Mouse (Mus musculus) heart, embryonic 11.5 days (tissue): Measurements from ENCODE around the gene D16Ertd472e. TPM values are rescaled to one million over a fixed set of nuclear protein-coding genes. Genes with fewer than 3 reads are reported as not detected.
A peak's percentile ranks its signal among the peaks of the same experiment; 100 is the strongest.

ENCODE experiments used
- ATAC-seq: fragments of 200-750 bp; cut with Nextera tagmentation; replicated peaks from 2 replicates; pipeline ENCODE4 v1.8.0; 2017; ENCODE audit warnings: moderate library complexity; ENCODE audit not compliant: insufficient number of reproducible peaks, low FRiP score, low TSS enrichment
- H3K27ac ChIP-seq: fragments of 300-500 bp; sonication (generic); 2 replicates; pipeline ENCODE4 v1.5.1; 2014; ENCODE audit warnings: mild to moderate bottlenecking, low read depth, low read length
- H3K27me3 ChIP-seq: fragments of 300-500 bp; sonication (generic); 2 replicates; pipeline ENCODE4 v1.6.1; 2014; ENCODE audit warnings: mild to moderate bottlenecking, low read length, mixed read lengths; ENCODE audit not compliant: control insufficient read depth, insufficient read depth
- H3K36me3 ChIP-seq: fragments of 300-500 bp; sonication (generic); 2 replicates; pipeline ENCODE4 v1.6.1; 2014; ENCODE audit warnings: mild to moderate bottlenecking, low read length, moderate library complexity, mixed read lengths; ENCODE audit not compliant: control insufficient read depth, insufficient read depth
- H3K4me1 ChIP-seq: fragments of 300-500 bp; sonication (generic); 2 replicates; pipeline ENCODE4 v1.6.1; 2014; ENCODE audit warnings: low read length; ENCODE audit not compliant: control insufficient read depth, insufficient read depth
- H3K4me2 ChIP-seq: fragments of 300-500 bp; sonication (generic); 2 replicates; pipeline ENCODE4 v1.6.1; 2014; ENCODE audit warnings: mild to moderate bottlenecking, moderate library complexity
- H3K4me3 ChIP-seq: fragments of 300-500 bp; sonication (generic); 2 replicates; pipeline ENCODE4 v1.5.1; 2014; ENCODE audit warnings: low read depth, low read length
- H3K9ac ChIP-seq: fragments of 300-500 bp; sonication (generic); 2 replicates; pipeline ENCODE4 v1.6.1; 2014; ENCODE audit warnings: mild to moderate bottlenecking, low read depth, low read length, moderate library complexity
- H3K9me3 ChIP-seq: fragments of 300-500 bp; sonication (generic); replicated peaks from 2 replicates; pipeline ENCODE4 v1.6.1; 2016; ENCODE audit warnings: low read length; ENCODE audit not compliant: control insufficient read depth
- whole genome bisulfite sequencing: fragments of 180-500 bp; shearing (Covaris S2); extraction: QIAGEN DNeasy Blood & Tissue Kit; methylation state at CpG from one replicate; pipeline ENCODE4 v1.1.7; 2014; ENCODE audit not compliant: insufficient replicate concordance; 5-methylcytosine and 5-hydroxymethylcytosine counted together
- polyA plus RNA-seq: library from polyadenylated mRNA; unstranded; fragments of >200 nt; fragmentation: Nextera tagmentation; extraction: Ambion mirVana; gene quantifications from 2 replicates; pipeline ENCODE4 v1.2.1, GENCODE M21; 2014

Gene D16Ertd472e
- polyA plus RNA-seq, result 8.0 and 9.2 TPM in 2 replicates

DNA sequence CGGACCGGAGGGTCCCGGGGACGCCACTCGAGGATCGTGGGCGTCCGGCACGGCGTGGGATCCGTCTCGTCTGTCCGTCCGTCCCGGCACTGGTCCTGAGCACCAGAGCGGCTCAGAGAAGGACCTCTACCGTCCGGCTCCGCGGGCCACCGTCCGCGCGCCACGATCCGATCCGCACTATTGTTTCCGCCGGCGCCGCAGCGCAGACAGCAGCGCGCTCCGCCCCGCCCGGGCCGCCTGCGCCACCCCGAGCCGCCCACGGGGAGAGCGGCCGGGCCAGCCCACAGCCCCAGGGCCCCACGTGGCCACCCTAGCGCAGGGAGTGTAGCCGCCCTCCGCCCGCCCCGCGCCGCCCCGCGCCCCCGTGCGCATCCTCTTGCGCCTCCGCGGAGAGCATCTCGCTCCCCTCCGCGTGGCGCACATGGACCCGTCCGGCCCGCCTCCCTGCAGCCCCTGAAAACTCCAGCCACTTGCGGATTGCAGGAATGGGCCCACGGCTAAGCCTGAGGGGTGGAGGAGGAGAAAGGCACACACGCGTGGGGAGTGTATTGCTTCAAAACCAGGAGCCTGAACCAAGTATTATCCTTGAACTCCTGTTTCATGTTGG lies at the start of gene D16Ertd472e:
TSS of gene D16Ertd472e (minus strand) at position 231 of the 607 bp plus-strand sequence.
- peaks cover 7% of the 10 kb centered on the region; the same call in 1 of the 2 replicates for H3K4me1 ChIP-seq
- H3K36me3 ChIP-seq, result no peaks in the 10 kb centered on the region
- no peaks in the 10 kb centered on the region for H3K27me3 ChIP-seq
- H3K27ac ChIP-seq, result peak within 1 kb of the TSS; percentile 80
- peak; percentile 93 for ATAC-seq
- peak within 1 kb of the TSS; percentile 78 for H3K4me3 ChIP-seq
- under 1% methylated on average over 56 of the region's 70 CpGs for WGBS
- H3K4me2 ChIP-seq, result peak within 1 kb of the TSS; percentile 77
- peak within 1 kb of the TSS; percentile 84 for H3K9ac ChIP-seq
- H3K9me3 ChIP-seq, result no peaks in the 10 kb centered on the region

DNA sequence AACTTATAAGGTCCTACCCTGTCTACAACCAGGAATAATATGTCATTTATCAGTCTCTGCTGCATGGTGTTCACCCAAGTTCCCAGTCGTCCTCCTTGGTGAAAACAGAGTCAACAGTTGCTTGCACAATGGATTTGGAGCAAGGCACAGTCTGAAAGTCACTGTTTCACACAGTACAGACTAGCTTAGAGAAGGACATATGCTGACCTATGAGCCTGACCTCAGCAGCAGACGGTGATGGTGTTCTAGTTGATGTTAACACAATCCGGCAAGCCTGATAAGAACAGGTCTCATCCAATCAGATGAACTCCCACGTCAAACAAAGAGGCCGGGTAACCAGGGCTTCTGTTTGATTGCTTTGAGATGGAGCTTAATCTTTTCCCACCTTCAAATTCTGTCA lies 46.2 kb upstream of the D16Ertd472e start:
- Histone ChIP-seq H3K4me1 (no peaks in the 10 kb centered on the region), H3K9ac (no peak overlapping the region), H3K9me3 (no peaks in the 10 kb centered on the region), H3K4me2 (no peak overlapping the region), H3K36me3 (no peaks in the 10 kb centered on the region), H3K27me3 (no peaks in the 10 kb centered on the region), H3K27ac (no peak overlapping the region), H3K4me3 (no peak overlapping the region)
- 25% methylated on average over 5 of the region's 5 CpGs for WGBS
- ATAC-seq, result no peak

DNA sequence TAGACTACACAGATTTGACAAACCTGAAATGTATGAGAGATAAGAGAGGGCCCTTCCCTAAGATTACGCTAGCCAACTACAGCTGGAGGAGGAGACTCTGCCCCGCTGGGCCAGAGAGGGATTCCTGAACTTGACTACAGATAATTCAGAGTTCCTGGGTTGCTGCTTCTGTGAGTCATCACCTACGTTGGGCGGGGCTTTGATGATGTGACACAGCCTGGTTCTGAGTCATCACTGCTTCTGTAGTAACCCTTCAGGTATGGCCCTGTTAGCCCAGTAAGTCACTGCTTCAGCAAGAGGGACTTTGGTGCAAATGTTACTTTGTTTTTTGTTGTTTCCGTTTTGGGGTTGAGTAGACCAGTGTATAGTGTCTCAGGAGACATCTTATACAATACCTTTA lies 42.9 kb upstream of the D16Ertd472e start:
- Histone ChIP-seq H3K9ac (no peak overlapping the region), H3K27ac (no peak overlapping the region), H3K27me3 (no peaks in the 10 kb centered on the region), H3K4me1 (no peaks in the 10 kb centered on the region), H3K4me3 (no peak overlapping the region), H3K36me3 (no peaks in the 10 kb centered on the region), H3K4me2 (no peak overlapping the region), H3K9me3 (no peaks in the 10 kb centered on the region)
- WGBS, result 44% methylated on average over 5 of the region's 5 CpGs
- ATAC-seq, result no peak; the same call in 1 of the 2 replicates

DNA sequence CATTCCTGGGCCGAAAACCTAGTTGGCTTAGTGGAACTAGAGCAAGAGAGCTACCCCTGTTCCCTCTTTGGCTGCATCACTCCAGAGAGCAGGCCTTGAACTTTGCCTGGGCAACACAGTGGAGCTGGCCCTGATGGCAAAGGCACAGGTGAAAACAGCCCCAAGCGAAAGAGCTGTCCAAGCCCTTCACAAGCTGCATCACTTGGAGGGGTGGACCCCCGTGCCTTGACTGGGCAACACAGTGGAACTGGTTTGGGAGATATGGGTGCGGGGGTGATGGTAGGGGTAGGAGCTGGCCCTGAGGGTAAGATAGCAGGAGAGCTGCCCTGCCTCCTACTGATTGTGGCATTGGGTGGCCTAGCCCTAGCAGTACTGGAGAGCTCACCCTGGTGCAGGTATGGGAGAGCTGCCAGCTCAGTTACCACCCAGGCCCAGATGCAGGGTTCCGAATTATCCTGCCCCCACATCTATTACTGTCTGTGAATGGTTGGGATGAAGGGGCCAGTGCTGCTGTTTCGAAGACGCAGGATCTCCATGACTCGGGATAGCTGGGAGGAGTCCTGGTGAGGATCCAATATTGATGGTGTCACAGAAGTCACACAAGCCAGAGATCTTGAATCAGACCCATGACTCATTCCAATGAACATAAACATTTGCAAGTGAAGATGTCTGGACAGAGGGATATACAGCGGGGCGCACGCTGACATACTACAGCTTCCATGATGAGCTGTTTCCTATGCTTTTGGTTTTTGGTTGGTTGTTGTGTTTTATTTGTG lies 41.4 kb upstream of the D16Ertd472e start:
- 0 out of 2 replicates have a peak, but pooled peaks have one; percentile 39 for ATAC-seq
- Histone ChIP-seq H3K27me3 (no peaks in the 10 kb centered on the region), H3K4me2 (no peak overlapping the region), H3K27ac (no peak overlapping the region), H3K4me1 (no peaks in the 10 kb centered on the region), H3K4me3 (no peak overlapping the region), H3K9ac (no peak overlapping the region), H3K36me3 (no peaks in the 10 kb centered on the region), H3K9me3 (no peaks in the 10 kb centered on the region)
- WGBS, result 87% methylated on average over 11 of the region's 11 CpGs

DNA sequence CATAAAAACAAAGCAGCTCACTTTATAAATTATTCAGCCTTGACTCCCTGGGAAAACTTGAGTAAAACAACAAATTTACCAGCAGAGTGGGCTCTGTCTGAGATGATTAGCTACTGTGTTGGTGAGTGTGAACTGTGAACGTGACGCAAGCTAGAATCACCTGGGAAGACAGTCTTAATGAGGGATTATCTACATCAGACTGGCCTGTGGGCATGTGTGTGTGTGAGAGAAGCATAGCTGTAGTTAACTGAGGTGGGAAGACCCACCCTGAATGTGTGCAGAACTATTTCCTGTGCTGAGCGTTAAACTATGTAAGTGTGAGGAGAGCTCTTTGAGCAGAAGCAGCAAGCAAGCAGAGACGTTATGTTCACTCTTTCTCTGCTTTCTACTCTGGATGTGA lies 29.7 kb upstream of the D16Ertd472e start:
- no peak overlapping the region for H3K4me3 ChIP-seq
- H3K4me1 ChIP-seq, result no peaks in the 10 kb centered on the region
- no peaks in the 10 kb centered on the region for H3K27me3 ChIP-seq
- 54% methylated on average over 4 of the region's 4 CpGs for WGBS
- ATAC-seq, result no peak
- no peak overlapping the region for H3K27ac ChIP-seq
- H3K9ac ChIP-seq, result no peak overlapping the region
- no peaks in the 10 kb centered on the region for H3K36me3 ChIP-seq
- H3K9me3 ChIP-seq, result peaks cover 4% of the 10 kb centered on the region
- no peak overlapping the region for H3K4me2 ChIP-seq

DNA sequence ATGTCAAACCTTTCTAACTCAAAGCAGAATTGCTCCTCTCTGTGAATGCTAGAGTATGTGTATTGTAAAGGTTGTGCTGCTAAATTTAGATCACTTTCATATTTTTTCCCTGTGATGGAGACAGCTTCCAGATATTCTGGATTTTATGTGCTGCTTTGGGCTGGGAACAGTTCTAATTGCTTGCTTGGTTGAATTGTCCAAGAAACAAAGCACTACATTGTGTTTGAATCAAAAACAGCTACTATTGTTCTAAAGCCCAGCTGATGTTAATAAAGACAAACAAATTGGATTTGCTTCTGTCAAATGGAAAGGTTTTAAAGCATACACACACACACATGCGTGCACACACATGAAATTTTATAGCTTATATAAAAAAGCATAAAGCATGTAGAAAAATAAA lies 22.4 kb upstream of the D16Ertd472e start:
- no peaks in the 10 kb centered on the region for H3K36me3 ChIP-seq
- H3K27ac ChIP-seq, result no peak overlapping the region
- no peak overlapping the region for H3K4me2 ChIP-seq
- H3K27me3 ChIP-seq, result no peaks in the 10 kb centered on the region
- no peak overlapping the region for H3K4me3 ChIP-seq
- 83% methylated on average over 1 of the region's 1 CpGs for WGBS
- no peak for ATAC-seq
- H3K9ac ChIP-seq, result no peak overlapping the region
- peaks cover 4% of the 10 kb centered on the region for H3K9me3 ChIP-seq
- no peaks in the 10 kb centered on the region for H3K4me1 ChIP-seq

DNA sequence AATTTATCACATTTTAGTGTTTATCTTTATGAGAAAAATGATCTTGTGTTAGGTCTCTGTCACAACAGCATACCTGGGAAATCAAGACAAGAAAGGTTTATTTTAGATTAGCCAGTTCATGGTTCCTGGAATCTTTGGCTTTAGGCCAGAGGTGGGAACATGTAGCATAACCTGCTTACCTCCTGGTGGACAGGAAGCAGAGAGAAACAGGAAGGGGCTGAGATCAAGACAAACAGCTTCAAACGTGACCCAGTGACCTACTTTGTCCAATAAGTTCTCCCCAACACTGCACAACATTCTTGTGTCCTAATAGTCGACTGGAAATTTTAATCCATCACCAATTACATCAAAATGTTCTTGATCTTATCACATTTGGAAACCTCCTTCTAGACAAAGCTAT lies 19.9 kb upstream of the D16Ertd472e start:
- Histone ChIP-seq H3K4me3 (no peak overlapping the region), H3K4me1 (no peaks in the 10 kb centered on the region), H3K27me3 (no peaks in the 10 kb centered on the region), H3K9me3 (no peaks in the 10 kb centered on the region), H3K4me2 (no peak overlapping the region), H3K36me3 (no peaks in the 10 kb centered on the region), H3K27ac (no peak overlapping the region), H3K9ac (no peak overlapping the region)
- 46% methylated on average over 2 of the region's 2 CpGs for WGBS
- no peak for ATAC-seq

DNA sequence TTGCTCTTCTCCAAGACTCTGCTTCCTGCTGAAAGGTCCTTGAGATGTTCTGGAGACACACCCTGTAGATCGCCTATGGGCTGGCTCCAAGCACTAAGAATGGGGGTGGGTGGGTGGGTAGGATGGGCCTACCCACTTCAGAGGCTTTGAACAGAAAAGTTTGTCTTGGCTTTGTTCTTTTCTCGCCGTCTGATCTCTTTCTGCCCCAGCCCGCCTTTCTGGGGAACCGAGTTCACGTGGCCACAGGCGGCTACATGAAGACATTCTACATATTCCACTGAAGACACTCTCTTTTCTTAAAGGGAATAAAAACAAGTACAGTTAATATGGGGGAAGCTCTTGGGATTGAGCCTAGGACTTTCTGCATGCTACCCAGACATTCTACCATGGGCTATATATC lies 19.3 kb upstream of the D16Ertd472e start:
- H3K36me3 ChIP-seq, result no peaks in the 10 kb centered on the region
- no peaks in the 10 kb centered on the region for H3K4me1 ChIP-seq
- no peak overlapping the region for H3K4me3 ChIP-seq
- H3K4me2 ChIP-seq, result no peak overlapping the region
- H3K9me3 ChIP-seq, result no peaks in the 10 kb centered on the region
- H3K9ac ChIP-seq, result no peak overlapping the region
- H3K27ac ChIP-seq, result no peak overlapping the region
- WGBS, result 83% methylated on average over 7 of the region's 7 CpGs
- H3K27me3 ChIP-seq, result no peaks in the 10 kb centered on the region
- no peak for ATAC-seq
